Mouse (Mus musculus) lung, postnatal 14 days (tissue): ENCODE measurements around the gene Olfr1258.
"Not testable (repeated sequence)": the region's sequence is repeated elsewhere in the genome, so short reads cannot be mapped to it uniquely, and the experiment has no call there.

Source experiments
- DNase-seq: peaks from one replicate; pipeline ENCODE4 v3.0.0; 2021

Olfr1258 gene

GRCm38 (mm10) chr2:89927009-89927408, at the start of gene Olfr1258:
Olfr1258 (plus strand) TSS chr2:89927309.
- no peak for DNase-seq

- no peak for DNase-seq
Measured at GRCm38 (mm10) chr2:89878137-89878536, 49.0 kb upstream of the Olfr1258 start, which contains the start of gene Olfr1257. Olfr1257 (plus strand) TSS chr2:89878437.

GRCm38 (mm10) chr2:89912616-89913015, 14.5 kb upstream of the Olfr1258 start:
- DNase-seq, result not testable (repeated sequence)

- no peak for DNase-seq
Measured at GRCm38 (mm10) chr2:89948564-89948963, 21.5 kb downstream of the Olfr1258 start, which contains the start of gene Olfr1259. Olfr1259 (minus strand) TSS chr2:89948664.

- no peak for DNase-seq
Measured at GRCm38 (mm10) chr2:89974184-89974583, 47.1 kb downstream of the Olfr1258 start, which contains the start of gene Olfr1260. Olfr1260 (plus strand) TSS chr2:89974340.

- DNase-seq, result no peak
Measured at GRCm38 (mm10) chr2:89977709-89978108, 50.6 kb downstream of the Olfr1258 start.
